Mouse (Mus musculus): ENCODE data around the gene Cuedc1.

Gene Cuedc1

GRCm38 (mm10) chr11:88098021-88098729, at the start of gene Cuedc1:
Gene Cuedc1 (plus strand): TSS chr11:88098058.
- in situ Hi-C loops (cut with MboI; ENCODE audit: low sequenced_read_pairs), result no loop called here

- in situ Hi-C loops (cut with MboI; ENCODE audit: low sequenced_read_pairs), result loop anchor here (10.0 kb wide), 1 partner anchor 54 kb away; no protein-coding TSS in a partner anchor
Measured at GRCm38 (mm10) chr11:88048961-88049670, 48.7 kb upstream of the Cuedc1 start.

GRCm38 (mm10) chr11:88049732-88050131, 48.1 kb upstream of the Cuedc1 start:
- in situ Hi-C loops (cut with MboI; ENCODE audit: low sequenced_read_pairs), result loop anchor here (10.0 kb wide), 1 partner anchor 55 kb away; no protein-coding TSS in a partner anchor

- in situ Hi-C loops (cut with MboI; ENCODE audit: low sequenced_read_pairs), result no loop called here
Measured at GRCm38 (mm10) chr11:88052638-88053037, 45.2 kb upstream of the Cuedc1 start.

- in situ Hi-C loops (cut with MboI; ENCODE audit: low sequenced_read_pairs), result no loop called here
Measured at GRCm38 (mm10) chr11:88053821-88054220, 44.0 kb upstream of the Cuedc1 start.

- in situ Hi-C loops (cut with MboI; ENCODE audit: low sequenced_read_pairs), result no loop called here
Measured at GRCm38 (mm10) chr11:88054589-88054988, 43.3 kb upstream of the Cuedc1 start.

GRCm38 (mm10) chr11:88055777-88056176, 42.1 kb upstream of the Cuedc1 start:
- in situ Hi-C loops (cut with MboI; ENCODE audit: low sequenced_read_pairs), result loop anchor here (5.0 kb wide), 2 partner anchors 83 to 132 kb away; no protein-coding TSS in a partner anchor

GRCm38 (mm10) chr11:88057788-88058187, 40.1 kb upstream of the Cuedc1 start:
- in situ Hi-C loops (cut with MboI; ENCODE audit: low sequenced_read_pairs), result loop anchor here (5.0 kb wide), 2 partner anchors 85 to 130 kb away; no protein-coding TSS in a partner anchor

- in situ Hi-C loops (cut with MboI; ENCODE audit: low sequenced_read_pairs), result loop anchor here (5.0 kb wide), 2 partner anchors 87 to 128 kb away; no protein-coding TSS in a partner anchor
Measured at GRCm38 (mm10) chr11:88059141-88059540, 38.7 kb upstream of the Cuedc1 start.

- in situ Hi-C loops (cut with MboI; ENCODE audit: low sequenced_read_pairs), result no loop called here
Measured at GRCm38 (mm10) chr11:88061892-88062625, 35.8 kb upstream of the Cuedc1 start.

GRCm38 (mm10) chr11:88065732-88066131, 32.1 kb upstream of the Cuedc1 start:
- in situ Hi-C loops (cut with MboI; ENCODE audit: low sequenced_read_pairs), result no loop called here

- in situ Hi-C loops (cut with MboI; ENCODE audit: low sequenced_read_pairs), result no loop called here
Measured at GRCm38 (mm10) chr11:88067191-88067585, 30.7 kb upstream of the Cuedc1 start.

- in situ Hi-C loops (cut with MboI; ENCODE audit: low sequenced_read_pairs), result no loop called here
Measured at GRCm38 (mm10) chr11:88067586-88068410, 30.1 kb upstream of the Cuedc1 start, which contains the start of gene Vezf1. Gene Vezf1 (plus strand): TSS chr11:88068279.

- in situ Hi-C loops (cut with MboI; ENCODE audit: low sequenced_read_pairs), result no loop called here
Measured at GRCm38 (mm10) chr11:88068411-88069245, 29.2 kb upstream of the Cuedc1 start.

- in situ Hi-C loops (cut with MboI; ENCODE audit: low sequenced_read_pairs), result no loop called here
Measured at GRCm38 (mm10) chr11:88069246-88069570, 28.6 kb upstream of the Cuedc1 start.

- in situ Hi-C loops (cut with MboI; ENCODE audit: low sequenced_read_pairs), result no loop called here
Measured at GRCm38 (mm10) chr11:88070392-88070791, 27.5 kb upstream of the Cuedc1 start.

- in situ Hi-C loops (cut with MboI; ENCODE audit: low sequenced_read_pairs), result no loop called here
Measured at GRCm38 (mm10) chr11:88071113-88071512, 26.7 kb upstream of the Cuedc1 start.

GRCm38 (mm10) chr11:88073343-88073875, 24.4 kb upstream of the Cuedc1 start:
- in situ Hi-C loops (cut with MboI; ENCODE audit: low sequenced_read_pairs), result no loop called here

GRCm38 (mm10) chr11:88075701-88076100, 22.2 kb upstream of the Cuedc1 start:
- in situ Hi-C loops (cut with MboI; ENCODE audit: low sequenced_read_pairs), result no loop called here
